Mouse (Mus musculus) CH12F3 (cell line): ENCODE data around the gene Nabp1.

Source experiments
- in situ Hi-C: fragments of 300-500 bp; cut with MboI; formaldehyde crosslinking; loops from 2 replicates; pipeline ENCODE4 v1.14.3; 2020; ENCODE audit warnings: low sequenced_read_pairs

The Nabp1 gene

DNA sequence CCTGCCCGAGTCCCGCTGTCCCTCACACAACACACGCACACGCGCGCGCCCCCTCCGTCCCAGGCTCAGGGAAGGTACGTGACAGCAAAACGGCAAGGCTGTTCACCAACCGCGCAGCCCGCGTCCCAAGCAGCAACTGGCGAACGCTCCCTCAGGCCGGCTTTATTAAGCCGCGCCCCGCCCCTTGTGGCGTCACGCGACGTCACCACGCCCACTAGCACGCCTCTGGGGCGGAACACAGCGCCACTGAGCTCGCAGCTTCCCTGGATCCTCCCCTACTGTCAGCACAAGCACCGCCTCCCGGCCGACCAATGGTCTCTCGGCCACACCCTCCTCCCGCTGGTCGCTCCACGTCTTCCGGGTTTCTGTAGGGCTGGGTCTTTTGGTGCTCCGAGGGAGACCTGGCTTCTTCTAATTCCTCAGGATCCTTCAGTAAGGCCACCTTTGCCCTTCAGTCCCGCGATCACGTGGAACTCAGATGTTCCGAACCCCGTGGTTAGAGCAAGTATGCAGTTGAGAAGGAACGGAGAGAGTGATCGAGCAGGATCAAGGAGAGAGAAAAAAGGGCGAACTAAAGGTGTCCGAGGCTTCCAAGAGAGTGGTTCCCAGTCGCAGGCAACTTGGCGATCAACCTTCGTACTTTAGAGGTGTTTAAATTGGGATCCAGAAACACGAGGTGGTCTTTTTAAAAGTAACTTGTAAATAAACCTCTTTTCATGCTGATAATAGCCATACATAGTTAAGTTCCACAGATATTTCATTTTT is at the start of gene Nabp1:
Nabp1 (minus strand) TSS at position 164 of the 765 bp plus-strand sequence.
- in situ Hi-C loops = no loop called here

DNA sequence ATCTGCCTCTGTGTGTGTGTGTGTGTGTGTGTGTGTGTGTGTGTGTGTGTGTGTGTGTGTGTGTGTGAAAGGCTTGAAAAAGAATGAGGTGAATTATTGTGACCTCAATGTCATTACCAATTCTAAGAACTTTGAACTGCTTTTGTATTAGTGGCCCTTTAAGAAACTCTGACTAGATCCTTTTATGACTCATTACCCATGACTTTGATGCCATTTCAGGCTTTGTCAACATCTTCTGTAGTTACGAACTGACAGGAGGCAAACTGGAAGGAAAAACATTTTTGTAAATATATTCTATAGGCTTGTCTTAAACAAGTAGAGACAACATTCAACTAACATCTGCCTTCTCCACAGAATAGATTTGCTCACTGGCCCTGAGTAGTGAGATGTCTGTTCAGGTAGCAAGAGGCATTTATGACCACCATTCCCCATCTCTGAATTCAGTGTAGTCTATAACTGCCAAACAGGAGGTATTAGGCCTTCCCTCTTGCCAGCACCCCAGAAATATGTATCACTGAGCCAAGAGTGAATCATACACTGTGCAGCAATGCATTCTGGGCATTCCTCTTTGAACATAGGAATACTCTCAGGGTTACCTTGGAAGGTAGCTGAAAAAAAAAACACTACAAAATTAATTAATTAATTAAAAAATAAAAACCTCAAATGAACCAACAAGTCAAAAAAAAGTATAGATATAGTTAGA is 47.5 kb upstream of the Nabp1 start:
- in situ Hi-C loops = no loop called here

GRCm38 (mm10) chr1:51521651-51522050 is 43.4 kb upstream of the Nabp1 start:
- in situ Hi-C loops = no loop called here

- in situ Hi-C loops = no loop called here
Observed at GRCm38 (mm10) chr1:51520246-51520780, 42.1 kb upstream of the Nabp1 start.

GRCm38 (mm10) chr1:51519112-51519511 is 40.9 kb upstream of the Nabp1 start:
- in situ Hi-C loops = no loop called here

- in situ Hi-C loops = no loop called here
Observed at GRCm38 (mm10) chr1:51515625-51516024, 37.4 kb upstream of the Nabp1 start.

- in situ Hi-C loops = no loop called here
Observed at GRCm38 (mm10) chr1:51515041-51515440, 36.8 kb upstream of the Nabp1 start.

- in situ Hi-C loops = no loop called here
Observed at GRCm38 (mm10) chr1:51514379-51514778, 36.2 kb upstream of the Nabp1 start.

GRCm38 (mm10) chr1:51513059-51513713 is 35.0 kb upstream of the Nabp1 start:
- in situ Hi-C loops = no loop called here

DNA sequence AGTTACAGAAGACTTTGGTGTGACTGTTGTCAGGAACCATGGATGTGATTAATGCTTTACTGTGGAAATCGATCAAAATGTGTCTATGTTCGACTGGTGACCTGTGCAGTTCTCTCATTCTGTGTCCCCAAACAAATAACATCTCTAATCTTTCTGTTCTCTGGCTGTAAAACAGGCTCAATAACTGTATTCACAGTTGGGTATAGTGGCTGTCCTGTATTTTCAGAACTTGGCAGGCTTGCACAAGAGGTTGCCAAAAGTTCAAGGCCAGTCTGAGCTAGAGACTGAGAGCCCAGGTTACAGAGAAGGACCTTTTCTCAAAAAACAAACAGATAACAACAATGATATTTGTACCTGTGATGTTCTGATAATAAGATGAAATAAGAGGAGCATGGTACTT is 34.1 kb upstream of the Nabp1 start:
- in situ Hi-C loops = no loop called here

DNA sequence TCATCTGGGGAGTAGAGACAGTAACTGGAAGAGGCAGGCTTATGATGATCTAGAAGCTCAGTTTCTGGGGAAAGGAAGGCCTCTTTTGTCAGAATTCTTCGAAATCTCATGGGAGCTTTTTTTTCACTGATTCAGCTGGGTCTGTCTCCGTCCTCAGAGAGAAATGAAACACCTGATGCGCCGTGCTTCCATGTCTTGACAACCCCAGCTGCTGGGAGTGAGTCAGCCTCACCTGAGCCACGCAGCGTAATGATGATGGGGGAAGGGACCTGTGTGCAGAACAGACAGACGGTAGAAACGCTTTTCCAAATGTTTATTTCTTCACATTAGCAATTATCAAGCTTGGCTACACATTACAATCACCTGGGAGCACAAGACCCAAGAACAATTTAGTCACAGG is 31.6 kb upstream of the Nabp1 start:
- in situ Hi-C loops = no loop called here

GRCm38 (mm10) chr1:51509083-51509482 is 30.9 kb upstream of the Nabp1 start:
- in situ Hi-C loops = no loop called here

GRCm38 (mm10) chr1:51508543-51508942 is 30.3 kb upstream of the Nabp1 start:
- in situ Hi-C loops = no loop called here

DNA sequence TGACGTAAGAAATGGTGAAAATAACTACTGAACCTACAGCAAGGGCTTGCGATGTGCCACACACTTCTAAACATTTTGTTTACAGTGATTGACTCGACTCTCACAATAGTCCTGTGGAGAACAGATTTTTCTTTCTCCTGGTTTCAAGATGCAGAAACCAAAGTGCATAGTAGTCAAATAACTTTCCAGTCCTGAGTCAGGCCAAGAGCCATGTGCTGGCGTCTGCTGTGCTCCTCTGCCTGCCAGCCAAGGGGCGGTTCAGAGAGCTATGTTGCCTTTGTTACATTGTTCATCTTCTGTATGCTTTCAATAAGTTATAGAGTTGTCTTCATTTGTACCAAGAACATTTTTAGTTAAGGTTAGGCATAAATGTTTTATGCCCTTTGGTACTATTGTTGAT is 29.2 kb upstream of the Nabp1 start:
- in situ Hi-C loops = no loop called here

DNA sequence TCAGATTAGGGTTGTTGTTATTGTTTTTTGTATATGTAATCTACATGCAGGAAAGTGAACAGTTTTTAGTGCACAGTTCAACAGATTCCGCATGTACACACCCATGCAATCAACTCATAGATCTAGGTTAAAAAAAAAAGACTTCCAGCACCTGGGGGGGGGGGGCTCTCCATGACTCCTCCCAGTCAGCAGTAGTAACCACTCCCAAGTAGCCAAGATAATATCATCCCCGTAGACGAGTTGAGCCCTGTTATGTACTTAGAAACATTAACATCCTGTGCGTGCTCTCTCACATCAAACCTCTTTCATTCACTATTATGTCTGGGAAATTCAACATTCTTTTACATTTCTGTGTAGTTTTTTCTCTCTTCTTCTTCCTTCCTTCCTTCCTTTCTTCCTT is 28.0 kb upstream of the Nabp1 start:
- in situ Hi-C loops = no loop called here

GRCm38 (mm10) chr1:51505632-51506031 is 27.4 kb upstream of the Nabp1 start:
- in situ Hi-C loops = no loop called here

DNA sequence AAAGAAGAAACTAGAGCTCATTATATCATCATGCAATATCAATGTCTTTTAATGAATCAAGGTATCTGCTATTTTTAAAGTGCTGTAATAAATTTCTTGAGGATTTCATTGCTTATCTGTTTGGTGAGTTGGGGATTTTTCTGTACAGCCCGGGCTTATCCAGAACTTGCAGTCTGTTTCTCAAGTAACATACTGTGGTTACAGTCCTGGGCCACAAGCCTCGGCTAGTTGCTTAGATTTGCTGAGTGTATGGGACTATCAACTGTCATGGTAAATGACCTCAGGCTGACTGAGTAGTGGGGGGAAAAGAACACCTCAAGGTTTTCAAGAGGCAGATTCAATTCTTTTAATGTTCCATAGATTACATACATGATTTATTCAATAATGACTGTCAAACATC is 24.8 kb upstream of the Nabp1 start:
- in situ Hi-C loops = no loop called here

DNA sequence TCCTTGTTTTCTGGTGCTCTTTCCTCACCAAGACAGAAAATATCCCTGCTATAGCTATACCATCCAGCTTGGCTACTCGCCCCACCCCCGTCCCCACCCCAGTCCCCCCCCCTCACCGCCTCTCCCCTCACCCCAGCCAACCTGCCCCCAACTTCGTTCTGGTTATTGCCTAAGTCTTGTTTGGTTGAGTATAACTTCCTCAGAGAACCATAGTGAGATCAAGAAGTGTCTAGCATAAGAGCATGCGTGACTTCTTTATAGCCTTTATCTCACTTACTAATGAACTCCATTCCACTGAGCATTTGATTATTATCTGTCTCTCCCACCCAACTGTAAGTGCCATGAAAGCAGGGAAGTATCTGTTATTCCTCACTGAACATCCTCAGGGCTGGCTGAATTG is 24.1 kb upstream of the Nabp1 start:
- in situ Hi-C loops = no loop called here

GRCm38 (mm10) chr1:51501251-51501650 is 23.0 kb upstream of the Nabp1 start:
- in situ Hi-C loops = no loop called here

GRCm38 (mm10) chr1:51498601-51499098 is 20.4 kb upstream of the Nabp1 start:
- in situ Hi-C loops = no loop called here

GRCm38 (mm10) chr1:51496163-51496562 is 17.9 kb upstream of the Nabp1 start:
- in situ Hi-C loops = no loop called here
